Mouse (Mus musculus) embryonic facial prominence, embryonic 10.5 days (tissue): Measurements from ENCODE around the gene Hes7. TPM values are rescaled to one million over a fixed set of nuclear protein-coding genes. Genes with fewer than 3 reads are reported as not detected.

ENCODE experiments used
- DNase-seq: peaks from one replicate; pipeline ENCODE4 v3.0.0-alpha.2; 2017; ENCODE audit warnings: low spot score
- H3K27ac ChIP-seq: fragments of 300-500 bp; sonication (generic); replicated peaks from 2 replicates; pipeline ENCODE4 v1.5.1; 2016; ENCODE audit warnings: mild to moderate bottlenecking
- H3K27me3 ChIP-seq: fragments of 300-500 bp; sonication (generic); replicated peaks from 2 replicates; pipeline ENCODE4 v1.6.1; 2016; ENCODE audit warnings: low read depth, mild to moderate bottlenecking; ENCODE audit not compliant: poor library complexity, severe bottlenecking
- H3K36me3 ChIP-seq: fragments of 300-500 bp; sonication (generic); replicated peaks from 2 replicates; pipeline ENCODE4 v1.6.1; 2016; ENCODE audit warnings: mild to moderate bottlenecking, moderate library complexity
- H3K4me1 ChIP-seq: fragments of 300-500 bp; sonication (generic); 2 replicates; pipeline ENCODE4 v1.6.1; 2016
- H3K4me3 ChIP-seq: fragments of 300-500 bp; sonication (generic); 2 replicates; pipeline ENCODE4 v1.5.1; 2016; ENCODE audit warnings: mild to moderate bottlenecking, moderate library complexity
- H3K9me3 ChIP-seq: fragments of 300-500 bp; sonication (generic); 2 replicates; pipeline ENCODE4 v1.6.1; 2016; ENCODE audit warnings: mild to moderate bottlenecking
- WGBS: fragments of 180-500 bp; shearing (Covaris S2); methylation state at CpG from one replicate; pipeline ENCODE4 v1.1.7; 2016; 5-methylcytosine and 5-hydroxymethylcytosine counted together
- polyA plus RNA-seq: library from polyadenylated mRNA; unstranded; fragments of >200 nt; fragmentation: Nextera tagmentation; extraction: Ambion mirVana; gene quantifications from 2 replicates; pipeline ENCODE4 v1.2.1, GENCODE M21; 2016

Hes7 gene
- 0.16 and 0.36 TPM in 2 replicates for polyA plus RNA-seq

DNA sequence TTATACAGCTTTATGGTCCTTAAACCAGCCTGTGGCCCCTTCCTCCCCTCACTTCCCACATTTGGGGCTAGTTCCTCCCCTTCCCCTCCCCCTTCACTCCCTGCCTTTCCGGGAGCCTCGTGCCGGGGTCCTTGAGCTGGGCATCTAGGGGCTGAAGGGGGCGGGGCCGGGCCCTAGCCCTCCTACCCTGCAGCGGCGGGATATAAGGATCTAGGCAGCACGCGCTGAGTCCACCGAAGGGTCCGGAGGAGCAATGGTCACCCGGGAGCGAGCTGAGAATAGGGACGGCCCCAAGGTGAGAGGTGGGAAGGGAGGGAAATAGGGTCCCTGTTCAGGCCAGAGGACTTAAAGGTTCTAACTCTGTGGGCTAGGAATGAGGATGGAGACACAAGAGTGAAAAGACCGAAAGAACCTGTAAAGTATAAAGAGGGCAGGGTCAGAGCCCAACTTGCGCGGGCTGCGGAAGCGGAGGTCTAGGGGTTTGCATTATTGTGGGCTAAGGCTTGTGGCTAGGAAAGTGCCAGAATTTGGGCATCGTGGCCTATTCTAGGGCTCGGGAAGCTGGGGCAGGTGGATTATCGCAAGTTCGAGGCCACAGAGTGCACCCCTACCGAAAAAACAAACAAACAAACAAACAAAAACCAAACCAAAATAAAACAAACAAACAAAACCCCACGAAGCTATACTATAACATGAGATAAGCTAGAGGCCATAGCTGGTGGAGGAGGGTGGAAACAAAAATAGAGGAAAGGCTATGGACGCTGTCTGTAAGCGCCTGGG is at the start of gene Hes7:
Hes7 (plus strand) TSS at position 184 of the 780 bp plus-strand sequence.
- Histone ChIP-seq H3K27ac (peak within 1 kb of the TSS; percentile 21; the same call in 1 of the 2 replicates), H3K27me3 (peaks cover 42% of the 10 kb centered on the region), H3K9me3 (no peaks in the 10 kb centered on the region), H3K4me3 (peak within 1 kb of the TSS; percentile 74), H3K4me1 (peaks cover 57% of the 10 kb centered on the region), H3K36me3 (no peaks in the 10 kb centered on the region)
- DNase-seq: peak; percentile 79
- WGBS: 2% methylated on average over 27 of the region's 27 CpGs

DNA sequence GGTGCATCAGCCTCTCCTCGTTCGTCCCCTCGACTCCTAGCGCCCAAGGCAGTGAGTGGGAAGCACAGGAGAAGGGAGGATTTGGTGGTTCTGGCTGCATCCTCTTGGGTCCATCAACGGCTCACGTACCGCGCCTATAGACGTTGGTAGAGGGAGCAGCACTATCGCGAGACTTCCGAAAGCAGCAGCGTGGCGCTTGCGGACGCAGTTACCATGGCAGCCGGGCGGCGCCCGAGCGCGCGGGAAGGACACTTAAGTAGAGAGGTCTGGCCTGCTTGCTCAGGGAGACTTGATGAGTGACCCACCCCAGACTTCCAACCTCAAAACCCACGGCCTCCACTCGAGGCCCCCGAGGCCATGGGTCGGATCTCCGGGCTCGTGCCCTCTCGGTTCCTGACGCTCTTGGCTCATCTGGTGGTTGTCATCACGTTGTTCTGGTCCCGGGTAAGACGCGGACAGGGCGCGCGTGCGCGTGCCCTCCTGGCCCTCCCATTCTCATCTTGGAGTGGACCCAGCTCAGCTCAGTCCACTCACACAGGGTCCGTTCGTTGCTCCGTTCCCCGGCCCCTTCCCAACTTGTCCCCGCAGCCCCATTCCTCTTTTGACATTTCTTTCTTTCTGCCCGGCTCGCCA is 49.5 kb upstream of the Hes7 start, which contains the start of gene Tmem107:
Tmem107 (plus strand) TSS at position 217 of the 633 bp plus-strand sequence.
- Histone ChIP-seq H3K36me3 (no peaks in the 10 kb centered on the region), H3K27me3 (no peaks in the 10 kb centered on the region), H3K4me3 (peak within 1 kb of the TSS; percentile 75), H3K9me3 (no peaks in the 10 kb centered on the region), H3K4me1 (peaks cover 58% of the 10 kb centered on the region), H3K27ac (peak within 1 kb of the TSS; percentile 96)
- peak; percentile 95 for DNase-seq
- under 1% methylated on average over 47 of the region's 47 CpGs for WGBS

DNA sequence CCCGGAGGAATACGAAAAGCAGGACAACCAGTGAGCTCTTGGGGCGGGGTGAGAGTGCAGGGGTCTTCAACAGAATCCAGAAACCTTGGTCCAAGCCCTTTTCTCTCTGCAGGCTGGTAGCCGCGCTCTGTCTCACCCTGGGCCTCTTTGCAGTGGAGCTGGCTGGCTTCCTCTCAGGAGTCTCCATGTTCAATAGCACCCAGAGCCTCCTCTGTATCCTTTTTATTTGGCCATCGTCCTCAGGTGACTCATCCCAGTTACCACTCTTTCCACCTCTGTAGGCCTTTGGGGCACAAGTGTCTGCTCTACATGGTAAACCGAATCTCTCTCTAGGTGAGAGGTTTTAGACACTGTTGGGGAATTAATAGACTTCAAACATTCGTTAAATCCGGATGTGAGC is 48.9 kb upstream of the Hes7 start:
- H3K27ac ChIP-seq: peak overlapping the region; percentile 96
- no peaks in the 10 kb centered on the region for H3K9me3 ChIP-seq
- DNase-seq: no peak
- WGBS: 21% methylated on average over 9 of the region's 9 CpGs
- peaks cover 54% of the 10 kb centered on the region for H3K4me1 ChIP-seq
- H3K4me3 ChIP-seq: peak overlapping the region; percentile 75
- no peaks in the 10 kb centered on the region for H3K36me3 ChIP-seq
- no peaks in the 10 kb centered on the region for H3K27me3 ChIP-seq

DNA sequence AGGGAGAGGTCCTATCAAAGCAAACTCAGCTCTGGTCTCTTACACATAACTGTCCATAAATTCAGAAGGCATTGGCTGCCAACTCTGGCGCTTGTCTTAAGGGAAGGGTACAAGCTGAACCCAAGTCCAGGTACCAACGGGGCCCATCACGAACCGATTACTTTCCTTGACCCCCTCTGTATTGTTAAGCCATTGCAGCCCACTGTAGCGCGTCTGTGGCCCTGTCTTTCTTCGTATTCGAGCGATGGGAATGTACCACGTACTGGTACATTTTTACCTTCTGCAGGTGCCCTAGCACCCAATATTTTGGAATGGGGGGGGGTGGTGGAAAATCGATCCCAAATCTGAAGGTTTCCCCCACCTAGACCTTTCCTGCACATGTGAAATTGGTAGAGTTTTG is 48.0 kb upstream of the Hes7 start:
- Histone ChIP-seq H3K4me1 (peaks cover 44% of the 10 kb centered on the region), H3K36me3 (no peaks in the 10 kb centered on the region), H3K27me3 (no peaks in the 10 kb centered on the region), H3K4me3 (peak overlapping the region; percentile 75), H3K9me3 (no peaks in the 10 kb centered on the region), H3K27ac (peak overlapping the region; percentile 95; the same call in 1 of the 2 replicates)
- DNase-seq: no peak
- WGBS: 86% methylated on average over 11 of the region's 11 CpGs

DNA sequence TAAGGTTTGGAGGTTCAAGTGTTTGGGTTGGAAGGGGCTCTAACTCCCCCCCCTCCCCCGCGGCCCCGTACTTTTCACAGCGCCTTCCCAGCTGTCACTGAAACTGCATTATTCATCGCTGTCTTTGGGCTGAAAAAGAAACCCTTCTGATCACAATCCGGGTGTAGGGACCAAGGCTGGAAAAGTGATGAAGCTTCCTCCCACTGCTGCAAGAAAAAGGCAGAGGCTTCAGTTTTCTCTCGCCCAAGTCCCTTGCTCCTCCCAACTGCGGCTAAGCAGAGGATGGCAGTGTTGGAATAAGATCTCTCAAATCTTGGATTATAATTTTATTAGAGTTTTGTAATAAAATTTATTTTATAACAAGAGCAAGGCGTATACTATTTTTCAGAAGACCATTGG is 47.5 kb upstream of the Hes7 start:
- Histone ChIP-seq H3K4me1 (peaks cover 40% of the 10 kb centered on the region), H3K9me3 (no peaks in the 10 kb centered on the region), H3K27ac (peak overlapping the region; percentile 95), H3K36me3 (no peaks in the 10 kb centered on the region), H3K4me3 (peak overlapping the region; percentile 75), H3K27me3 (no peaks in the 10 kb centered on the region)
- WGBS: 14% methylated on average over 9 of the region's 9 CpGs
- no peak for DNase-seq

DNA sequence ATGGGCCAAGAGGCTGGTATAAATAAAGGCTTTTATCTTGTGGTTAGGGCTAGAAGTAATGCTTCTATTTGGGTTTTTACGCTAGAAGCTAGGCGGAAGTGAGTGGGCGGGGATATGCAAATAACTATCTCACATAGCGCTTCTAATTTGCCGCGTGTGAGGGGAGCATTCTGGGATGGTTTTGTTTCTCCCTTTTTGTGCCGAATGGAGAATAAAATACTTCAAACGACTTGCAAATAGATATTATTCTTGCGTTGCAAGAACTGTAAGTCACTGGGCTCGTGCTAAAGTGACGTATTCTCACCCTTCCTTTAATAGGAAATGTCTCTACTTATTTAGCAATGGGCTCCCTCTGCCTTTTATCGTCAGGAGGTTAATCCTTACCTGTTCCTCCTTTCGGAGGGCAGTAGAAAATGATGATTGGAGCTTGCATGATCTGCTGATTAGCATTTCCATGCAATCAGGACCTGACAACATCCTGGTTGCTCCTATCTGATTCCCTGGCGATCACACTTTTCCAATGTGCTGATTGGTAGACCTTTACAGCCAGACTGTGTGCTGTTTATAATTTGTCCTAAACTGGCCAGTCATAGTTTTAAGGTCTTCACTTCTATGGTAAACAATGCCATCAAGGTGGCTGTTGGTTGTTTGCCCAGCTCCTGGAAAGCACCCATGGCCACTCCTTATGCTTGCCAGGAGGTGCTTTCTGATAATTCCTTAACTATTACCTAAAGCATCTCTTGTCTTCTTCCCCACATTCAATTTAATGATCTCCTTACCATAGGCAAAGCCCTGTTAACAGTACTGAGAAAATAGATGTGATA is 46.9 kb upstream of the Hes7 start:
- Histone ChIP-seq H3K4me3 (peak overlapping the region; percentile 75), H3K4me1 (peaks cover 39% of the 10 kb centered on the region), H3K36me3 (no peaks in the 10 kb centered on the region), H3K9me3 (no peaks in the 10 kb centered on the region), H3K27ac (peak overlapping the region; percentile 95), H3K27me3 (no peaks in the 10 kb centered on the region)
- 0% methylated on average over 14 of the region's 14 CpGs for WGBS
- DNase-seq: peak; percentile 84

DNA sequence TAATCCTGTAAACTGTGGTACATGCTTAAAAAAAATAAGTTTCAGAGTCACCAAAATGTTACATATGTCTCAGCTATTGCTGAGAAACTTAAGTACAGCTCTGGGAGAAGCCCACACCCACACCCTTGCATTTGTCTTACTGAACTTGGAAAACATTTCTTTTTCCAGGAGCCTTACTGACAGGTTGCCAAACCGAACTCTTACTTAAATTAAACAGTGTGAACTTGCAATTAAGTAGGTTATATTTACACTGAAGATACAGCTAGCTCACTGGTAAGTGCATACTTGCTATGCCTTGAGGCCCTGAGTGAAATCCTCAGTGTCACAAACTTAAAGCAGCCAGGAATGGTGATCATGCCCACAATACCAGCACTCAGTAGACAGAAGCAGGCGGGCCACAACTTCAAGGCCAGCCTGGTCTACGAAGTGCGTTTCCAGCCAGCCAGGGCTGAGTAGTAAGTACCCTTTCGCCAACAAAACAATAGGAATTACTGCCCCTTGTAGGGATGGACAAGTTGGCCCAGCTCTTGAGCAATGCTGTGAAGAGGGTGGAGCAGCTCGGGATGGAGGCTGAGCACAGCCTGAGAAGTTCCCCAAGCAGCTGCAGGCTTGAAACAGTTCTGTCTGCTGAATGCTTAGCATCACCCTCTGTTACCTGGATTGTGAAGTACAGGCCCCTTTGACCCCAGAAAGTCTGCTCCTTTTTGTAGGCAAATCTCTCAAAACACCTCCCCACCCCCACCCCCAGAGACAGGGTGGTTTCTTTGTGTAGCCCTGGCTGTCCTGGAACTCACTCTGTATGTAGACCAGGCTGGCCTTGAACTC is 46.0 kb upstream of the Hes7 start:
- WGBS: 42% methylated on average over 6 of the region's 6 CpGs
- DNase-seq: no peak
- Histone ChIP-seq H3K27me3 (no peaks in the 10 kb centered on the region), H3K4me3 (peak overlapping the region; percentile 75), H3K27ac (peak overlapping the region; percentile 95), H3K36me3 (no peaks in the 10 kb centered on the region), H3K4me1 (peaks cover 45% of the 10 kb centered on the region), H3K9me3 (no peaks in the 10 kb centered on the region)

DNA sequence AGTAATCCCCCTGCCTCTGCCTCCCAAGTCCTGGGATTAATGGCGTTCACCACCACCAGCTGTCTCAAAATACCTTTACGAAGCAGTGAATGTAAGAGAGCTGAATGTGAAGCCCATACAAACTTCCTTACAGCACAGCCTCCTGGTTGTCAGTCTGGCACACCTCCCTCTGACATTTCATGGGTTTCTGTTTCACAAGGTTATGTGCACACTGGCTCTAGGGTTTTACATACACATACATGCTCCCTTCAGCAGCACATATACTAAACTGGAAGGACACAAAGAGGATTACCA is 45.5 kb upstream of the Hes7 start:
- no peak overlapping the region; the same call in 1 of the 2 replicates for H3K4me3 ChIP-seq
- no peaks in the 10 kb centered on the region for H3K9me3 ChIP-seq
- no peak for DNase-seq
- H3K4me1 ChIP-seq: peaks cover 42% of the 10 kb centered on the region
- no peaks in the 10 kb centered on the region for H3K36me3 ChIP-seq
- WGBS: 47% methylated on average over 2 of the region's 2 CpGs
- H3K27me3 ChIP-seq: no peaks in the 10 kb centered on the region
- H3K27ac ChIP-seq: peak overlapping the region; percentile 69; the same call in 1 of the 2 replicates

DNA sequence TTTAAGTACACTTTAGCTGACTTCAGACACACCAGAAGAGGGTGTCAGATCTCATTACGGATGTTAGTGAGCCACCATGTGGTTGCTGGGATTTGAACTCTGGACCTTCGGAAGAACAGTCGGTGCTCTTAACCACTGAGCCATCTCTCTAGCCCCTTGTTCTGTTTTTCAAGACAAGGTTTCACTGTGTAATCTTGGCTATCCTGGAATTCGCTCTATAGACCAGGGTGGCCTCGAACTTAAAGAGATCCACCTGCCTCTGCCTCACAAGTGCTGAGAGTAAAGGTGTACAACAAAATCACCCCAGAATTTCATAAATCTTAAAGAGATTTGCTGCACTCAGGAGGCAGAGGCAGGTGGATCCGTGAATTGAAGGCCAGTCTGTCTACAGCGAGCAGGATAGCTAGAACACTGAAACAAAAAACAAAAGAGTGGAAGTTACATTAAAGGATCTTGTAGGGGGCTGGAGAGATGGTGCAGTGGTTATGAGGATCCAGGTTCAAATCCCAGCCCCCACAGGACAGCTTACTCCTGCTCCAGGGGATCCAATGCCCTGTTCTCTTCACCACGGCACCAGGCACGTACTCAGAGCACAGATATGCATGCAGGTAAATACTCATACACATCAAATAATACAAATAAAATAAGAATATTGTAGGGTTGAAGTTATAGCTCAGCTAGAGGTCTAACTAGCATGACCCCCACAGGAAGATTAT is 44.3 kb upstream of the Hes7 start:
- Histone ChIP-seq H3K4me3 (no peak overlapping the region), H3K27ac (no peak overlapping the region), H3K4me1 (peaks cover 39% of the 10 kb centered on the region), H3K9me3 (no peaks in the 10 kb centered on the region), H3K27me3 (no peaks in the 10 kb centered on the region), H3K36me3 (no peaks in the 10 kb centered on the region)
- WGBS: 46% methylated on average over 9 of the region's 9 CpGs
- DNase-seq: no peak

DNA sequence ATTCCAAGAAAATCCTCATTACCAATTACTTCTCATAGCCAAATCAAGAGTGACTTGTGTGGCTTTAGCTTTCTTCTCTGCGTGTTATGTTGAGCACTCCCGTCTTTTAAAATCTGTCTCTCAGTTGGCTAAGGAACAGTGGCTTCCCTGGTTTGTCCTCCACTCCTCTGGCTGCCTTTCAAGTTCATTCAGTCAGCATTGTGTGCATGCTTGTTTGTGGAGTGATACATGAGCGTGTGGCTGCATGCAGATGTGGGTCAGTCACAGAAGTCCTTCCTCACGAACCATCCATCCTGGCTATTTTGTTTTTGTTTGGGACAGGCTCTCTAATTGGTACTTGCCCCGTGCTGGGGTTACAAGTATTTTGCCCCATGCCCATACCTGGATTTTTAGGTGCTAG is 43.6 kb upstream of the Hes7 start:
- 78% methylated on average over 5 of the region's 5 CpGs for WGBS
- Histone ChIP-seq H3K4me1 (peaks cover 33% of the 10 kb centered on the region), H3K4me3 (no peak overlapping the region), H3K27ac (no peak overlapping the region), H3K36me3 (no peaks in the 10 kb centered on the region), H3K27me3 (no peaks in the 10 kb centered on the region), H3K9me3 (no peaks in the 10 kb centered on the region)
- no peak for DNase-seq

DNA sequence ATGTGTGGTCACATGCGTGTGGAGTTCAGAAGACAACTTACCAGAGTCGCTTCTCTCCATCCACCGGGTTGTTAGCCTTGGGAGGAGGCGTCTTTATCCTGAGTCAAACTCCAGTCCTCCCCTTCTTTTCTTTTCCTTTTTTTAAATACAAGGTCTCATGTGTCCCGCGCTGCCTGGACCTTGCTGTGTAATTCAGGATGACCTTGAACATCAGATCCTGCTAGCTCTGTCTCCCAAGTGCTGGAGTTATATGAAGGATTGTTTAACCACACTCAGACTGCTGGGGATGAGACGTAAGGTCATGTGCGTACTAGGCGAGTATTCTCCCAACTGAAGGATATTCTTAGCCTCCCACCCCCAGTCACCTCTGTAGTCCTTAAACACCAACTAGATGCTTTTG is 42.9 kb upstream of the Hes7 start:
- Histone ChIP-seq H3K36me3 (no peaks in the 10 kb centered on the region), H3K4me1 (peaks cover 25% of the 10 kb centered on the region), H3K27me3 (no peaks in the 10 kb centered on the region), H3K9me3 (no peaks in the 10 kb centered on the region), H3K27ac (no peak overlapping the region), H3K4me3 (no peak overlapping the region)
- DNase-seq: no peak
- WGBS: 88% methylated on average over 9 of the region's 9 CpGs
